Mouse (Mus musculus) T-cell, adult 66 days (primary cell): Measurements from ENCODE around the gene Slfn1. TPM values are rescaled to one million over a fixed set of nuclear protein-coding genes. Genes with fewer than 3 reads are reported as not detected.

ENCODE experiments used
- total RNA-seq, 2 experiments: library from RNA; stranded (reverse); gene quantifications; 3 replicates in 1 of 2; 4 replicates in 1 of 2; pipeline ENCODE4 v1.2.4; 2023

Gene Slfn1
- 100 to 1,000 TPM; 134 to 172 TPM for total RNA-seq

GRCm38 (mm10) chr11:83116597-83117227 is at the start of gene Slfn1:
Slfn1 (plus strand) TSS chr11:83116849.

Other genes with a start within 250 kb of the Slfn1 start
- 10 to 100 TPM; 17.9 to 22.8 TPM for gene Rffl, start 245.6 kb upstream of the Slfn1 start, total RNA-seq
- gene Rad51d, start 226.2 kb upstream of the Slfn1 start, total RNA-seq, result 10 to 100 TPM; 15.5 to 23.2 TPM
- not detected for gene Fndc8, start 224.7 kb upstream of the Slfn1 start, total RNA-seq
- gene Nle1, start 208.4 kb upstream of the Slfn1 start, total RNA-seq, result 100 to 1,000 TPM in 1 of 2 experiments, 10 to 100 TPM in 1; 93.7 to 101 TPM
- not detected for gene Unc45b, start 206.3 kb upstream of the Slfn1 start, total RNA-seq
- gene Slfn5, start 165.5 kb upstream of the Slfn1 start, total RNA-seq, result 10 to 100 TPM; 58.9 to 70.8 TPM
- 10 to 100 TPM; 22.4 to 23.2 TPM for gene Slfn9, start 125.0 kb upstream of the Slfn1 start, total RNA-seq
- gene Slfn8, start 96.0 kb upstream of the Slfn1 start, total RNA-seq, result 10 to 100 TPM; 55.0 to 55.9 TPM
- gene Slfn2, start 51.7 kb upstream of the Slfn1 start, total RNA-seq, result 100 to 1,000 TPM; 201 to 232 TPM
- under 1 TPM; 0.82 to 0.86 TPM for gene Slfn4, start 58.3 kb downstream of the Slfn1 start, total RNA-seq
- gene Slfn3, start 74.5 kb downstream of the Slfn1 start, total RNA-seq, result 1 to 10 TPM; 7.6 to 8.4 TPM
- not detected for gene Slfn14, start 169.9 kb downstream of the Slfn1 start, total RNA-seq
- 100 to 1,000 TPM in 1 of 2 experiments, 10 to 100 TPM in 1; 88.9 to 101 TPM for gene Ap2b1, start 182.2 kb downstream of the Slfn1 start, total RNA-seq
- gene Pex12, start 185.7 kb downstream of the Slfn1 start, total RNA-seq, result 10 to 100 TPM; 11.1 to 15.0 TPM